9 mouse cellular contexts compared by ENCODE assay signal in the genomic region with DNA sequence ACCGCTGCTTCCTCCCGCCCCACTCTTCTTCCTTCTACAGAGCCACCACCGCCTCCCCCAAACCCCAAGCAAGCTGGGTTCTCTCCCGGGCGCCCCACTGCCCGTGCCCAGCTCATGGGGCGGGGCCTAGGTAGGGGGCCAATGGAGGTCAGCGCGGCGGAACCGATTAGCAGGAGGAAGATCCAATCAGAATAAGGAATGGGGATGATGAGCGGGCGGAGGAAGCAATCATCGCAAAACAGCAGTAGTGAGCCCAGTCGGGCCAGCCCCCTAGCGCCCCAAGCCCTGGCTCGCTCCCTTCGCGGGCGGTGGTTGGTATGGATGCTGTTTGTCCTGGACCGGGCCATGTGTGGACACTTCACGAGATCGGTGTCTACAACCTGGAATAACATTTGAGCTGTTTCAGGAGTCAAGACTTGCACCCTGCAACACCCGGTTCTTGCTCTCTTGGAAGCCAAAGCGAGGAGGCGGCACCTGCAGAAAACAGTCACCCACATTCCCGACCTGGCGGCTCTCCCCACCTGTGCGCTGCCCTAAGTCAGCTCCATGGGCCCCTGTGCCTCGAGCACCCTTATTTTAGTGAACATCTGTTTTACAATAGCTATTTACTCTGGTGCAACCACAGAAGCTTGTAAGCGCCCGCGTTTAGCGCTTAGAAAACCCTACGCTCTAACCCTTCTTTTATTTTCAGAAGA. TPM values are rescaled to one million over a fixed set of nuclear protein-coding genes. Genes with fewer than 3 reads are reported as not detected.
DNase-seq lines count a peak whose midpoint lies in the region; ATAC-seq and TF ChIP-seq lines count a peak whose summit lies in the region.
"Had no signal": no experiment of that assay in that cellular context is flagged by ENCODE, and none has a peak within 500 bp of the region (broad histone marks: within the 10 kb centered on the region; RNA-seq: fewer than 3 reads in every experiment).

Frmd5 (minus strand) TSS at position 129 of the 695 bp plus-strand sequence.

- peak; percentile 27; the same call in 1 of the 2 replicates for TF ChIP-seq CTCF in stomach, postnatal 0 days (IDR thresholded peaks at IDR 0.05; ENCODE audit: low read depth)

- H3K36me3 ChIP-seq in forebrain, embryonic 14.5 days (ENCODE audit: control insufficient read depth, insufficient read depth, low read length) = no peaks in the 10 kb centered on the region
- H3K36me3 ChIP-seq in liver, embryonic 15.5 days (replicated peaks) = no peaks in the 10 kb centered on the region
- H3K36me3 ChIP-seq in neural tube, embryonic 12.5 days = no peaks in the 10 kb centered on the region
- H3K36me3 ChIP-seq in stomach, postnatal 0 days (ENCODE audit: control insufficient read depth, insufficient read depth, low read length) = no peaks in the 10 kb centered on the region

- H3K9ac ChIP-seq in forebrain, embryonic 14.5 days (ENCODE audit: low read length) = peak within 1 kb of the TSS; percentile 97
- H3K9ac ChIP-seq in liver, embryonic 15.5 days = no peak within 1 kb of the TSS
- H3K9ac ChIP-seq in neural tube, embryonic 12.5 days = peak within 1 kb of the TSS; percentile 89
- peak within 1 kb of the TSS; percentile 45 for H3K9ac ChIP-seq in stomach, postnatal 0 days (ENCODE audit: low read length)

- peak within 1 kb of the TSS; percentile 91 for H3K4me3 ChIP-seq in forebrain, embryonic 14.5 days (ENCODE audit: low read depth, low read length)
- H3K4me3 ChIP-seq in liver, embryonic 15.5 days (replicated peaks) = peak within 1 kb of the TSS; percentile 60
- peak within 1 kb of the TSS; percentile 78 for H3K4me3 ChIP-seq in neural tube, embryonic 12.5 days
- H3K4me3 ChIP-seq in stomach, postnatal 0 days (ENCODE audit: low read depth, low read length) = peak within 1 kb of the TSS; percentile 59

- no peak for TF ChIP-seq EP300 in stomach, postnatal 0 days (optimal IDR thresholded peaks at IDR 0.05)

- peaks cover 12% of the 10 kb centered on the region; the same call in 1 of the 2 replicates for H3K4me1 ChIP-seq in forebrain, embryonic 14.5 days (ENCODE audit: control insufficient read depth, insufficient read depth, low read length)
- H3K4me1 ChIP-seq in liver, embryonic 15.5 days (replicated peaks) = peaks cover 13% of the 10 kb centered on the region
- H3K4me1 ChIP-seq in neural tube, embryonic 12.5 days = peaks cover 15% of the 10 kb centered on the region
- H3K4me1 ChIP-seq in stomach, postnatal 0 days (replicated peaks; ENCODE audit: control insufficient read depth, insufficient read depth) = 0 out of 2 replicates have a peak, but pooled peaks cover 3% of the 10 kb centered on the region

- no peaks in the 10 kb centered on the region for H3K27me3 ChIP-seq in forebrain, embryonic 14.5 days (replicated peaks; ENCODE audit: control insufficient read depth, insufficient read depth, low read length)
- H3K27me3 ChIP-seq in liver, embryonic 15.5 days = peaks cover 73% of the 10 kb centered on the region
- H3K27me3 ChIP-seq in neural tube, embryonic 12.5 days (replicated peaks) = 0 out of 2 replicates have a peak, but pooled peaks cover 2% of the 10 kb centered on the region
- no peaks in the 10 kb centered on the region; the same call in 1 of the 2 replicates for H3K27me3 ChIP-seq in stomach, postnatal 0 days (ENCODE audit: control insufficient read depth, insufficient read depth, low read length)

- no peaks in the 10 kb centered on the region for H3K9me3 ChIP-seq in forebrain, embryonic 14.5 days (replicated peaks; ENCODE audit: control insufficient read depth, low read length)
- H3K9me3 ChIP-seq in liver, embryonic 15.5 days (replicated peaks) = no peaks in the 10 kb centered on the region
- no peaks in the 10 kb centered on the region for H3K9me3 ChIP-seq in neural tube, embryonic 12.5 days
- H3K9me3 ChIP-seq in stomach, postnatal 0 days (ENCODE audit: control insufficient read depth, low read length) = no peaks in the 10 kb centered on the region

- intact Hi-C loops in heart, postnatal 10 days (cut with DNase I) = no loop called here

- DNase-seq in ES-CJ7 (ENCODE audit: low read depth, low spot score) = peak; percentile 94
- peak; percentile 97 for DNase-seq in cerebellum, adult 11-12 months
- DNase-seq in forebrain, embryonic 14.5 days (ENCODE audit: low spot score) = peak; percentile 98
- DNase-seq in heart, postnatal 10 days = peak; percentile 91
- DNase-seq in kidney, postnatal 4 days = peak; percentile 84 to 90
- DNase-seq in stomach, postnatal 0 days (ENCODE audit: low spot score) = peak; percentile 93

- peak within 1 kb of the TSS; percentile 96 for H3K27ac ChIP-seq in forebrain, embryonic 14.5 days (ENCODE audit: low read depth, low read length)
- no peak within 1 kb of the TSS for H3K27ac ChIP-seq in liver, embryonic 15.5 days (replicated peaks)
- peak within 1 kb of the TSS; percentile 81 for H3K27ac ChIP-seq in neural tube, embryonic 12.5 days
- H3K27ac ChIP-seq in stomach, postnatal 0 days (replicated peaks) = peak within 1 kb of the TSS; percentile 45; the same call in 1 of the 2 replicates
- H3K27ac ChIP-seq: macrophage had no signal

- under 1% methylated on average over 34 of the region's 35 CpGs for WGBS in forebrain, embryonic 14.5 days
- WGBS in liver, embryonic 15.5 days (ENCODE audit: insufficient replicate concordance) = under 1% methylated on average over 35 of the region's 35 CpGs
- under 1% methylated on average over 35 of the region's 35 CpGs for WGBS in neural tube, embryonic 12.5 days
- WGBS in stomach, postnatal 0 days = 1% methylated on average over 34 of the region's 35 CpGs

- ATAC-seq in forebrain, embryonic 14.5 days = peak; percentile 97
- peak; percentile 95 for ATAC-seq in liver, embryonic 15.5 days (ENCODE audit: insufficient read depth)
- peak; percentile 98 for ATAC-seq in neural tube, embryonic 12.5 days (ENCODE audit: low FRiP score, low read depth)
- peak; percentile 98 for ATAC-seq in stomach, postnatal 0 days (ENCODE audit: low FRiP score, low TSS enrichment)

- H3K4me2 ChIP-seq in forebrain, embryonic 14.5 days (ENCODE audit: low read length) = peak within 1 kb of the TSS; percentile 76
- peak within 1 kb of the TSS; percentile 84 for H3K4me2 ChIP-seq in liver, embryonic 15.5 days
- peak within 1 kb of the TSS; percentile 82 for H3K4me2 ChIP-seq in neural tube, embryonic 12.5 days (replicated peaks)
- H3K4me2 ChIP-seq in stomach, postnatal 0 days (replicated peaks; ENCODE audit: low read depth) = peak within 1 kb of the TSS; percentile 86

RNA-seq across cellular contexts. Expression of gene Frmd5, which starts in this region (rescaled TPM):
- 26.9 and 29.1 TPM in 2 replicates for polyA plus RNA-seq in forebrain, embryonic 14.5 days (2014; fragmentation: Nextera tagmentation; extraction: Ambion mirVana)
- total RNA-seq in heart, postnatal 10 days (2021) = 100 to 1,000 TPM; 150 to 190 TPM
- polyA plus RNA-seq in liver, embryonic 15.5 days (2015; fragmentation: Nextera tagmentation; extraction: Ambion mirVana) = 0.08 and 0.13 TPM in 2 replicates
- 26.8 and 29.7 TPM in 2 replicates for polyA plus RNA-seq in neural tube, embryonic 12.5 days (2016; fragmentation: Nextera tagmentation; extraction: Ambion mirVana)
- polyA plus RNA-seq in stomach, postnatal 0 days (2015; fragmentation: Nextera tagmentation; extraction: Ambion mirVana) = 1.5 and 2.3 TPM in 2 replicates
- polyA plus RNA-seq: macrophage had no signal

Comparison
In these comparisons a context has a peak if more than half of its experiments do, and no peak if none do; other contexts are left out.
1. Peak in ATAC-seq, H3K4me3 ChIP-seq and H3K4me2 ChIP-seq in liver, embryonic 15.5 days; RNA of the gene not detected or under 1 TPM.